Mouse (Mus musculus): ENCODE measurements at regions not wholly inside any gene's neighbourhood (a gene's known extent, or its start where the extent isn't known, plus 50 kb on each side); places are given as distances from the start of the nearest gene placed in this dataset.
"Not testable (repeated sequence)": the region's sequence is repeated elsewhere in the genome, so short reads cannot be mapped to it uniquely, and the experiment has no call there.

DNA sequence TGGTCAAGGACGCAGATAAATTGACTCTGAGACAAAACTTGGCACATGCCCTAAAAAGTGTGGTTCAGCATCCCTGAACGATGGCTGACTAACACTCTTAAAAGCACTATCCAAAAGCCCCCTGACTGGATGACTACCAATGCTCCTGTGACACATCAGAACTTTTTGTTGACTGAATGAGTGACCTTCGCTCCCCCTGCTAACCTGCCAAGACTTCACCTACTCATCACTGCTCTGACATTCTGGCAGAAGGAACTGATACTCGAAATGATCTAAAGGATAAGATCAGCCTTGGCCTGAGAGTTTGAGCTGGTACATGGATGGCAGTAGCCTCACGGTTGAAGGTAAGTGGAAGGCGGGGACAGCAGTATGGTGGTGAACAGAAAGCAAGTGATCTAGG, 62.4 kb upstream of the Tgm3 start:
- DNase-seq (ENCODE audit: low spot score in 2 of 2), result not testable (repeated sequence)

DNA sequence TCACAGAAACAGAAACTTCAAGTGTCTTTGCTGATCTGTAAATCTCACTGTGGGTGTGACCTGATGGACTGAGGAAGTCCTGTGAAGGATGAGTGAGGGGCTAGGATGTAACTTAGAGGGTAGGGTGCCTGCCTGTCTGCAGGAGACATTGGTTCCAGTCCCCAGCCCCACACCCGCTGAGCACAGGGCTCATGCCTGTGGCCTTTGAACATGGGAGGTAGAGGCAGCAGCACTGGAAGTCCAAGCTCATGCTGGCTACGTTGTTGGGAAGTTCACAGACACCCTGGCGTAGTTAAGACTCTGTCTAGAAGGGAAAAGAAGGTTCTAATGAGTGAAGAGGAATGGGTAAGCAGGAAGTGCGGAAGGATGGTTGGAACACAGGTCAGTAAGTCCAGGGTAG, 59.7 kb upstream of the Tgm3 start:
- no peak for DNase-seq (ENCODE audit: low spot score in 2 of 2)

DNA sequence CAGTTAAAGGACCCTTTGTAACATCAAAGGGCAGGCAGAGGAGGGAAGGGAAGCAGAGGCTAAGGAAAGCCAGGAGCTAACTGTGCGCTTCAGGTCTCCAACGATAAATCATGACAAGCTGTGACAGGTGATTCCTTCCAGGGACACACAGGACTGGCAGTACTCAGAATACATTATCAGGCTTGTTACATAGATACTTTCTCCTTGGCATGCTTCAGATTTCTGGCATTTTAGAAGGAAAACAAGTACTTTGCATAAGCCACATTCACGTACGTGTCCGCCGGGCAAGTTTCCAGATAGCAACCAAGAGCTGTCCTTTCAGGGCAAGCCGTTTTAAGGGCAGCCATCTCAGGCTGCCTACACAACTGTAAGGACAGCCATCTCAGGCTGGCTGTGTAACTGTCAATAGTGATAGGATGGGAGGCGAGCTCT, 56.9 kb upstream of the Tgm3 start:
- no peak for DNase-seq (ENCODE audit: low spot score in 2 of 2)

DNA sequence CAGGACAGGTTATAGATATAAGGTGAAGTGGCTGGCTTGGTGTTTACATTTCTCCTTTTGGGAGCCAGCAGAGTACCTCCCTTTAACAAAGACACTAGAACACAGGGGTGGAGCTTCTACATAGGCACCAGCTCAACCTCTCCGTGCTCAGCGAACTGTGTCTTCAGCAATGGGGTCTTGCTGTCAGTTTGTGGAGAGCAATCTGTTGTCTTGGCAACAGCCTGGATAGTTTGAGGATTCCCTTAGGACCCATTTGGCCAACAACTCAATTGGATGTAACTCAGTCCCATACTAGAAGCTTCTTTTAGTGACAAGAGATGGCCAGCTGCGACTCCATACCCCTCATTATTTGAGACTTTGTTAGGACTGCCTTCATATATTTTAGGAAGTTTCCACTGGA, 54.0 kb upstream of the Tgm3 start:
- no peak for DNase-seq (ENCODE audit: low spot score in 2 of 2)

DNA sequence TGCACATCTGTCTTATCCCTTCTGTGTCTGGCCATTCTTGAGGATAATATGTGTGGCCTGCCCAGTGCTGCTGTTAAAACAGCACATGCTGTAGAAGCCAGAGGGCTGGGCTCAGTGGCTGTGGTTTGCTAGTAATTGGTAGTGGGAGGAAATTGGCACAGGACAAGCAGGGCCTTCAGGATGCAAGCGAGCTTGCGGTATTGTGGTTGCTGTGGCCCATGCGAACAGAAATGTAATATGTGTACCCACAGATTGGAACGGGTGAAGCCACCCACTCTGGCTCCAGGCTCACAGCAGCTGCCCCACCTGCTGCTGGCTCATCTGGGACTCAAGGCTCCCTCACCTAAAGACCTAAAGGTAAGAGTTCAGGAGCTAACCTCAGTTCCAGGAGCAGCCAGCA, 51.8 kb upstream of the Tgm3 start:
- DNase-seq (ENCODE audit: low spot score in 2 of 2), result no peak

DNA sequence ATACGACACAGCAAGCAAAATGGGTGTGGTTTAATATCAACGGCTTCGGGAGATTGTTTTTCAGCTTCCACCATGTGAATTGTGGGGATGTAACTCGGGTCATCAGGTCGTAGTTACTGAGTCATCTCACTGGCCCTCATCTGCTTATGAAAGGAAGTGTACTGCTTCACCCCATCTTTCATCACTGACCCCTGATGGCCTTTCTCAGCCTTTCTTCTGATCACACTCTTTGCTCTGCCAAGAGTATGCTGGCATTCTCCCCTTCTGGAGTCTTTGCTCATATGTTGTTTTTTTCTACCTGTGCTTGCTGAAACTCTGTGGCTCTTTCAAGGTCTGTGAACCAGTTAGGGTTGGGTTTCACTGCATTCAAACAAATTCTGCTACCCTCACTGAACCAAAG, 50.6 kb upstream of the Tgm3 start:
- no peak for DNase-seq (ENCODE audit: low spot score in 2 of 2)
